Mouse (Mus musculus): ENCODE measurements around the gene Tpp1.

- TF ChIP-seq POLR2A (IDR thresholded peaks at IDR 0.05; ENCODE audit: extremely low read depth, insufficient read depth, low read length) = no peak
- TF ChIP-seq CTCF (IDR thresholded peaks at IDR 0.05; ENCODE audit: extremely low read depth, insufficient read depth, low read length) = no peak
These were observed 31.8 kb upstream of the Tpp1 start for GRCm38 (mm10) chr7:105783861-105784260.
